Mouse (Mus musculus): ENCODE measurements around the gene Tdp2. TPM values are rescaled to one million over a fixed set of nuclear protein-coding genes. Genes with fewer than 3 reads are reported as not detected.

Tdp2 gene
- total RNA-seq (2023), result 10 to 100 TPM; 22.7 to 24.9 TPM

GRCm38 (mm10) chr13:24831353-24832130 is at the start of gene Tdp2, which contains the start of gene Acot13:
Gene Tdp2 (plus strand): TSS chr13:24831679.
Gene Acot13 (minus strand): TSS chr13:24831540.

DNA sequence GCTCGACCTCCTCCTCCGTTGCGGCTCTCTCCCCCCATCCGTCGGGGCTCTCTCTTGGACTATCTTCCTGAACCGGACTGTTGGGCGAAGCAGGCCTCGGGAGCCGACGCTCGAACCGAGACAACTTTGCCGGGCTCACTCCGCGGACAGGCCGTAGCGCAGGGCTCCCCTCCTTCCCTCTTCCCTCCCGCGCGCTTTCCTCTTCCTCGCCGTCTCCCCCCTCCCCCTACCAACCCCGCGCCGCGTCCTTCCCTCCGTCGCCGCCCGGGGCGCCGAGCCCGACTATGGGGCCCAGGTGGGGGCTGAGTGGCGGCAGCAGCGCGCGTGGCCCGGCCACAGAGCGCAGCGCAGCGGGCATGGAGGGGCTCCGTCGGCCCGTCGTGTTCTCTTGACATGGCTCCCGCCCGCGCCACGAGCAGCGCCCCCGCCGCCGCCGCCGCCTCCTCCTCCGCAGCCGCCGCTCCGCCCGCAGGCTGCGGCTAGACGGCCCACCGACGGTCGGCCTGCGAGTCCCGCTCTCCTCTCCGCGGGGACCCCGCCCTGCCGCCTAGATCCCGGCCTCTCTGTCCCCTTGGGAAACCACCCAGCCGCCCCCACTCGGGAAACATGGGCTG is 30.1 kb upstream of the Tdp2 start, which contains the start of gene BC005537:
Gene BC005537 (plus strand): TSS at position 350 of the 614 bp plus-strand sequence.

DNA sequence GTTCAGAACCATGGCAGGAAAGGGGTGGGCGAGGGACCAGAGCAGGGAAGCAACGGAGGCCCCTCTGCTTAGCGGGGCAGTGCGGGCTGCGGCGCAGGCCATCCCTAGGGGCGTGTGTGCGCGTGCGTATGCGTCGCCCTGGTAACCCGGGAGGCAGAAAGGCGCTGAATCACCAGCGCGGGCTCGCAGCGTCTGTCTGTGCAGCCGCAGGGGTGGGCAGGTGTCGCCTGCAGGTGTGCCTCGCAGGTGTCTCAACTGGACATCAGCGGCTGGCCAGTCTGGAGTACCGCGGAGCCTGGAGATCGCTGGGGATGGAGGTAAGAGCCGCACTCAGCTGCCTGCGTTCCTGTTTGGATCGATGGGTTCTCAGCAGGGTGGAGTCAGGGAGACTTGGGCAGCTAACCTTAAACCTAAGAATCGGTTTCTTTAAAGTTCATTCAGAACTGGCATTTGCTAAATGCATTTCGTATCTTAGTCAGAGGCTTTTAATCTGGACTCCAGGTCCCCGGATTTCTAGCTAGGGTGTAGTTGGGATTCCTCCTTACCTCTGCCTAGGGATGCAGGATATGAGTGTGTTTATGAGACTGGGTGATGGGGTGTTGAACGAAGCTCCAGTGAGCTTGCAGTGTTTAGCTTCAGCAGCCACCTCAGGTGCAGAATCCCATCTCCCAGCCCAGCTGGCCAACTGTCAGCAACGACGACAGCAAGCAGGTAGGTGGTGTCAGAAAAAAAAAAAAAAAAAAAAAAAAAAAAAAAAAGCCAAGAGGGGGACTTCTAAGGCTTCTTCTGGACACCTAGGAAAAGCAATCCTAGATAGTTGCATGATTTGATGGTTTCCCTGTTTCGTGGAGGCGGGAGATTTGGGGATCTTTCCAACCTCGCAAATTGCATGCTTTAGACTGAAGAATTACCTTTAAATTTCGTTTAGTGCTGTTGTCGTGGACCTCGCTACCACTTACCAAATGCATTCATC is 13.8 kb downstream of the Tdp2 start, which contains the start of gene D130043K22Rik:
Gene D130043K22Rik (plus strand): TSS at position 153 of the 973 bp plus-strand sequence.

Other genes with a start within 250 kb of the Tdp2 start
- 100 to 1,000 TPM; 291 to 296 TPM for gene Ripor2, start 249.5 kb upstream of the Tdp2 start, total RNA-seq (2023)
- not detected for gene Armh2, start 90.4 kb upstream of the Tdp2 start, total RNA-seq (2023)
- 10 to 100 TPM; 35.9 to 40.2 TPM for gene Gmnn, start 69.8 kb upstream of the Tdp2 start, total RNA-seq (2023)
- gene BC005537, start 30.0 kb upstream of the Tdp2 start, total RNA-seq (2023), result 100 to 1,000 TPM; 150 to 172 TPM
- gene Acot13, start 139 bp upstream of the Tdp2 start, total RNA-seq (2023), result 10 to 100 TPM in 1 of 2 experiments, 1 to 10 TPM in 1; 8.7 to 10.3 TPM
- gene D130043K22Rik, start 13.5 kb downstream of the Tdp2 start, total RNA-seq (2023), result not detected
- 1 to 10 TPM in 1 of 2 experiments, under 1 TPM in 1; 0.66 to 1.3 TPM for gene Aldh5a1, start 106.0 kb downstream of the Tdp2 start, total RNA-seq (2023)
- gene Gpld1, start 111.5 kb downstream of the Tdp2 start, total RNA-seq (2023), result under 1 TPM; 0.59 to 0.82 TPM
- gene Mrs2, start 188.7 kb downstream of the Tdp2 start, total RNA-seq (2023), result 10 to 100 TPM; 25.5 to 28.7 TPM
- gene Dcdc2a, start 224.3 kb downstream of the Tdp2 start, total RNA-seq (2023), result not detected

Data from neutrophil, adult 83 days (primary cell).